Mouse (Mus musculus) sigmoid colon, adult 10 weeks (tissue): ENCODE measurements around the gene Taar7f. TPM values are rescaled to one million over a fixed set of nuclear protein-coding genes. Genes with fewer than 3 reads are reported as not detected.

Source experiments
- polyA plus RNA-seq: library from polyadenylated mRNA; stranded (reverse); fragments of 350-450 nt; fragmentation: Illumina TruSeq; extraction: RNeasy Lipid Tissue Mini Kit (QIAGEN cat#74804); gene quantifications from one replicate; pipeline ENCODE4 v1.2.3, GENCODE M21; 2014; ENCODE audit warnings: low read depth, low replicate concordance

The Taar7f gene
- polyA plus RNA-seq, result not detected

DNA sequence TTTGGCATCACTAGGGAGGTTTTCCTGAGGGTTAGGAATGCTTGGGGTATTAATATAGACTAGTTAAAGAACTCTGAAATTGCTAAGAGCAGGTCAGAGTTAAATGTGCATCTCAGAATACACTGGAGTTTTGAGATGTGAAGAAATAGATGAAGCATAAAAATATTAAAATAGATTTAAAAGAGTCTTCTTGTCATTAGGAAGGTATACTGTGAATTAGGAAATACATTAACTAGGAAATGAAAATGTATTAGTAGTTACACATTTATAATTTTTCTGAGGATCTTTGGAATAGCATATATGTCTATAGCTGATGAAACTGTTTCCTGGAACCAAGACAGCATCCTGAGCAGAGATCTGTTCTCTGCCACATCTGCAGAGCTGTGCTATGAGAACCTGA is at the start of gene Taar7f:
Taar7f (plus strand) TSS at position 301 of the 400 bp plus-strand sequence.

DNA sequence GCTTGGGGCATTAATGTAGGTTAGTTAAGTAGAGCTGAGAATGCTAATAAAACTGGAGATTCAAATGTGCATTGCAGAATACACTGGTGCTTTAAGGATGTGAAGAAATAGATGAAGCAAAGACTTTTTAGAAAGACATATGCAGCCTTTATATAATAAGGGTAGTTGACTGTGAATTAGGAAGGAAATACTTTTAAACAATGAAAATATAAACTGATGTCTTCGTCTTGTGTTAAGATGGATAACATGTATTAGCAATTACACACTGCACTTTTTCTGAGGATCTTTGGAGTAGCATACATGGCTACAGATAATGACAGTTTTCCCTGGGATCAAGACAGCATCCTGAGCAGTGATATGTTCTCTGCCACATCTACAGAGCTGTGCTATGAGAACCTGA is 49.7 kb upstream of the Taar7f start, which contains the start of gene Taar7b:
Taar7b (plus strand) TSS at position 301 of the 400 bp plus-strand sequence.

DNA sequence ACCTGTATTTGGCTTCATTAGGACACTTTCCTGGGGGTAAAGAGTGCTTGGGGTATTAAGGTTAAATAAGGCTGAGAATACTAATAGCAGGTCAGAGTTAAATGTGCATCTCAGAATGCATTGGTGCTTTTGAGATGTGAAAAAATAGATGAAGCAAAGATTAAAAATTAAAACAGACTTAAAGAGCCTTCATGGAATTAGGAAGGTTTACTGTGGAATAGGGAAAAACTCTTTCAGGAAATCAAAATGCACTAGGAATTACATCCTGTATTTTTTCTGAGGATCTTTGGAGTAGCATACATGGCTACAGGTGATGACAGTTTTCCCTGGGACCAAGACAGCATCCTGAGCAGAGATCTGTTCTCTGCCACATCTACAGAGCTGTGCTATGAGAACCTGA is 22.4 kb upstream of the Taar7f start, which contains the start of gene Taar7d:
Taar7d (plus strand) TSS at position 301 of the 400 bp plus-strand sequence.

DNA sequence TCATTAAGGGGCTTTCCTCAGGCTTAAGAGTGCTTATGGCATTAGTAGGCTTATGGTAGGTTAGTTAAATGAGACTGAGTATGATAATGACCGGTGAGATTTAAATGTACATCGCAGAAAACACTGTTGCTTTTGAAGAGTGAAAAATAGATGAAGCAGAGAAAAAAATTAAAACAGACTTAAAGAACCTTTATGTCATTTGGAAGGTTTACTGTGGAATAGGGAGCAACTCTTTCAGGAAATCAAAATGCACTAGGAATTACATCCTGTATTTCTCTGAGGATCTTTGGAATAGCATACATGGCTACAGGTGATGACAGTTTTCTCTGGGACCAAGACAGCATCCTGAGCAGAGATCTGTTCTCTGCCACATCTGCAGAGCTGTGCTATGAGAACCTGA is 12.0 kb upstream of the Taar7f start, which contains the start of gene Taar7e:
Taar7e (plus strand) TSS at position 301 of the 400 bp plus-strand sequence.

DNA sequence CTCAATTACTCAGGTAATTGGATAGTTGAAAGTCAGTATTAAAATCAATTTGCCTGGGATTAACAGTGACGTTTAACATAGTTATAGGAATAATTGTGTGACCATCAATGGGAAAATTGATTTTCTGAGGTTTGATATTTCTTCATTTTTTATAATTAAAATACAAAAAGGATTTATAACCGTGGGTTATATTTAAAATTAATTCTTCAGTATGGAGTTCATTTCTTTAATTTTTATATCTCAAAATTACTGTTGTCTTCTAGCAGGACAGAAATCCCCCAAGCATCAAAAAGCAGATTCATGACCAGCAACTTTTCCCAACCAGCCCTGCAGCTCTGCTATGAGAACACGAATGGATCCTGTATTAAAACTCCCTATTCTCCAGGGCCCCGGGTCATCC is 26.9 kb downstream of the Taar7f start, which contains the start of gene Taar8a:
Taar8a (plus strand) TSS at position 301 of the 400 bp plus-strand sequence.

DNA sequence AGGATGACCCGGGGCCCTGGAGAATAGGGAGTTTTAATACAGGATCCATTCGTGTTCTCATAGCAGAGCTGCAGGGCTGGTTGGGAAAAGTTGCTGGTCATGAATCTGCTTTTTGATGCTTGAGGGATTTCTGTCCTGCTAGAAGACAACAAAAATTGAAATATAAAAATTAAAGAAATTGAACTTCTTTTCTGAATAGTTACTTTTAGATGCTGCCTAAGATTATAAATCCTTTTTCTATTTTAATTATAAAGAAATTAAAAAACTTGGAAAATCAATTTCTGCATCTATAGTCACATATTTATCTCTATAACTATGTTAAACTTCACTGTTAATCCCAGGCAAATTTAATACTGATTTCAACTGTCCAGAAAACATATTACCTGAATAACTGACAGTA is 42.9 kb downstream of the Taar7f start, which contains the start of gene Taar8b:
Taar8b (minus strand) TSS at position 101 of the 400 bp plus-strand sequence.

Other genes with a start within 250 kb of the Taar7f start
- 0.25 TPM for gene Vnn3, start 198.0 kb upstream of the Taar7f start, polyA plus RNA-seq
- gene Vnn1, start 154.8 kb upstream of the Taar7f start, polyA plus RNA-seq, result 2.1 TPM
- not detected for gene Taar1, start 129.2 kb upstream of the Taar7f start, polyA plus RNA-seq
- not detected for gene Taar2, start 110.9 kb upstream of the Taar7f start, polyA plus RNA-seq
- not detected for gene Taar3, start 100.0 kb upstream of the Taar7f start, polyA plus RNA-seq
- gene Taar4, start 89.0 kb upstream of the Taar7f start, polyA plus RNA-seq, result not detected
- gene Taar5, start 78.8 kb upstream of the Taar7f start, polyA plus RNA-seq, result not detected
- gene Taar6, start 63.9 kb upstream of the Taar7f start, polyA plus RNA-seq, result not detected
- gene Taar7a, start 56.0 kb upstream of the Taar7f start, polyA plus RNA-seq, result not detected
- gene Taar7b, start 49.6 kb upstream of the Taar7f start, polyA plus RNA-seq, result not detected
- not detected for gene Taar7d, start 22.3 kb upstream of the Taar7f start, polyA plus RNA-seq
- not detected for gene Taar7e, start 11.9 kb upstream of the Taar7f start, polyA plus RNA-seq
- not detected for gene Taar8a, start 27.0 kb downstream of the Taar7f start, polyA plus RNA-seq
- gene Taar8b, start 42.8 kb downstream of the Taar7f start, polyA plus RNA-seq, result not detected
- gene Taar8c, start 52.4 kb downstream of the Taar7f start, polyA plus RNA-seq, result not detected
- not detected for gene Taar9, start 60.0 kb downstream of the Taar7f start, polyA plus RNA-seq
- 228 TPM for gene Stx7, start 99.8 kb downstream of the Taar7f start, polyA plus RNA-seq
- 2.2 TPM for gene Moxd1, start 174.0 kb downstream of the Taar7f start, polyA plus RNA-seq